Mouse (Mus musculus): ENCODE results near the gene Zdhhc14.

Gene Zdhhc14

DNA sequence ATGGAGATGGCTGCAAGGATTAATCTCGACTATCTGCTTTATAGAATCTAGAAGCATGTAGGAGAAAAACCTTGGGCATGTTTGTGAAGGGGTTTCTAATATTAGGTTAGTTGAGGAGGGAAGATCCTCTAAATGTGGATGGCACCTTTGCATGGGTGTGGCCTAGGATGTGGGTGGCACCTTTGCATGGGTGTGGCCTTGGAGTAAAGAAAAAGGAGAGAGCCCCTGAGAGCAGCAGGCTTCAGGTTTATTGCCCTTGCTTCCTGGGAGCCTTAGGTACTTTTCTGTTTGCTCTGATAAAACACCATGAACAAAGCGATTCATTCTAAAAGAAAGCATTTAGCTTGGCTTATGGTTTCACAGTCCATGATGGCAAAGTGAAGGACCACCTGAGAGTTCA is 62.2 kb downstream of the Zdhhc14 start:
- DNase-seq (ENCODE audit: low spot score): no peak

- no peak for DNase-seq (ENCODE audit: low spot score)
These were observed 64.2 kb downstream of the Zdhhc14 start for GRCm38 (mm10) chr17:5556568-5556967.

- DNase-seq (ENCODE audit: low spot score): no peak
These were observed 67.9 kb downstream of the Zdhhc14 start for GRCm38 (mm10) chr17:5560212-5560611.

- DNase-seq (ENCODE audit: low spot score): no peak
These were observed 70.8 kb downstream of the Zdhhc14 start for GRCm38 (mm10) chr17:5563108-5563507.

- no peak for DNase-seq (ENCODE audit: low spot score)
These were observed 73.6 kb downstream of the Zdhhc14 start for GRCm38 (mm10) chr17:5566006-5566405.

DNA sequence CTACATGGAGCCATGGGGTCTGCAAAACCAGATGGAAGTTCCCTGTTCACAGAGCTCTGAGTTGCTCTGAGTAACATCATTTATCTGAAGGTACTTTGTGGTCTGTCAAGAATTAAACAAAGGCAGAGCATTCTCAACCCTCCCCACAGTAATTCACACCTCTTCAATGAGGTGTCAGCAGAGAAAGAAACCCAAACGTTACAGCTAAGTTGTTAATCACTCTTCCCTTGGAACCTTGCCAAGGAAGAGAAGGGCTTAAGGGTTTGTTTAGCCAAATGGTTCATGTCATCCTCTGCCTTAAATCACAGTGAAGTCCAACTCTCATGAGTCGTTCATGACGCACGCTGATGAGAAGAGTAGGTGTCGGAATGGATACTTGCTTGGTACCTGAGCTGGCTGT is 75.6 kb downstream of the Zdhhc14 start:
- no peak for DNase-seq (ENCODE audit: low spot score)

DNA sequence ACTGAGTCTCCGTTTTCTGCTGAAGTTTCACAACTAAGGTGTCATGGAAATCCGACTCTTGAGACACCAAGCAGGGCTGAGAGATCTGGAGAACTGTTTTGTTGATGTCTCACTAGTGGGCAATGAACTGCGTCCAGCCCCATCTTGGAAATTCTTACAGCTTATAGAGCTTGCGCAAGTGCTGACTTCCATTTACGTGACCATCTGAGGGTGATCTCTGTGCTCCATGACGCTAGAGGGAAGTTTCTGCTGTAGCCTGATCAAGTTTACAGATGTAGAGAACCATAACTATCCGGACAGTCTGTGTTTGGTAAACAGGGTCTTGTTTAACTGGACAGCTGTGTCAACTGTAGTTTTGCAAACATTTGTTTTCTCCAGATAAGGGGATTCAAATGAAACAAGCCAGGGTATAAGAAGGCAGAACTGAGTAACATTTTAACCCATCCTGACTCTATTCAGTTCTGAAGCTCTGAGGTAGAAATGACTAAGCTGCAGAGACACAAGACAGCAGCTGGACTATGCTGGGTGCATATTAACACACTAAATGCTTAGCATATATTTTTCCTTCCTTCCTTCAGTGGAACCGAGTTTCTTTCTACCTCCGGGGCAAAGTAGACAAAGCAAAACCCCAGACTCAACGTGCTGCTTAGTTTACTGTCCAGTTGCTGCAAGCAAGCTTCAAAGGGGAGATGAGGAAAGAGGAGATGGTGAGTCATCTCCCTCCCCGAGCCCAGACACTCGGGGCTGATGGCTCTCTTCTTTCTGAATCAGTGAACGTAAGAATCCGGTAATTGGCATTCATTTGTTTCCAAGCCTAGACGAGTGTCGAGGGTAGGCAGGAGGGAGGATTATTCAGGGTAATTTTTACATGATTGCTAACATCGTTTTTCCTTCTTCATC is 77.0 kb downstream of the Zdhhc14 start:
- DNase-seq (ENCODE audit: low spot score): no peak

DNA sequence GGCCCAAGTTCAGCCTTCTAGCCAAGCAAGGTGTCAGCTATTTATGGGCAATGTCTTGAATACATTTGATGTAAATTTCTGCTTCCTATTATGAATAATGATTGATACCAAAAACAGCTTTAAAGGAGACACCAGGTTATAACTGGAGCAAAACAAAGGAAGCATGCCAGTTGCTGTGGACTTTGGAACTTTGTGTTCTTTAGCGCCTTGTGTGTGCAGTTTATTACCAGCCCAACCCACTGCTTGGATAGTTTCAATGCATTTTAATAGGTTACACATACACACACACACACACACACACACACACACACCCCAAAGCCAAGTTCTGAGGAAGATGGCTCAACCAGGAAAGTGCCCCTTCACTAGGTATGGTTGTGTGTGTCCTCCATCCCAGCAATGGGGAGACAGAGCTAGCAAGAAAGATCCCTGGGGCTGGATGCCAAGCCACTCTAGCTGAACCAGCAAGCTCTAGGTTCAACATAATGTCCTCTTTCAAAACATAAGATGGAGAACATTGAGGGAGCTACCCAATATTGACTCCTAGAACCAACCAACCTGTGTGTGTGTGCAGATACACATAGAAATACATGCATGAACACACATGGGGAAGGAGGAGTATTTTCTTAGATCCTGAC is 79.9 kb downstream of the Zdhhc14 start:
- no peak for DNase-seq (ENCODE audit: low spot score)

GRCm38 (mm10) chr17:5572745-5573420 is 80.5 kb downstream of the Zdhhc14 start:
- DNase-seq (ENCODE audit: low spot score): no peak

DNA sequence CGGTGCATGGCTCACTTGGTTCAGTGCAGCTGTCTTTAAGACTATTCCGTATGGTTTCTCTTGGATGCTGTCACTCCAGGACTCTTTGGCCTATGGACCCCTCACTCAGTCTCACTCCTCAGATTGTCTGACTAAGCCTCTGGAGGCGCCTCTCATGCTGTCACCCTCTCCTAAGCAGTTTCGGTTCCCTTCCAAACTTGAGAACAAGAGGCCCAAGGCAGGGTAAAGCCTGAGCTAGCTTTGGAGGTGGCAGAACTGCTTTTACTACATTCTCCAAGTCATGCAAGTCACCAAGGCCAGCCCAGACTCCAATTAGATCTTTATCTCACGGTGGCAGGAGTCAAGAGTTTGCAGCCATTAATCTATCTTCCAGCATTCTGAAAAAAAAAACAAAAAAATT is 82.3 kb downstream of the Zdhhc14 start:
- DNase-seq (ENCODE audit: low spot score): no peak

DNA sequence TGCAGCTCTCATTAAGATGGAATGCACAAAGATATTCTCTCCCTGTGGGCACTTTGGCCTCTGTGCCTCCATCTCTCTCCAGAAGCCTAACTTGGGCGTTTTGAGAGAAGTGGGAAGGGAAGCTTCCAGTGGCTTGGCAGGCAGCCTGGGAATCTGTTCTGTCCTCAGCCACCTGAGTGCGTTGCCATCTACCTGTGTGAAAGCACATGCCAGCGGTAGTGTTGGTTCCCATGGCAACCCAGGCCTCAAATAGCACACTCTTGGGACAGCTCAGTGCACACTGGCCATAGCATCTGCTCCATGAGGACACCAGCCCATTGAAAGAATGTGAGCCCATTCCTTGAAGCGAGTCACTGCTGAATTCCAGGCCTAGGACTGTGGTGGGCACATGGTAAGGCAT is 83.2 kb downstream of the Zdhhc14 start:
- DNase-seq (ENCODE audit: low spot score): no peak

- DNase-seq (ENCODE audit: low spot score): no peak
These were observed 89.9 kb downstream of the Zdhhc14 start for GRCm38 (mm10) chr17:5582232-5582631.

DNA sequence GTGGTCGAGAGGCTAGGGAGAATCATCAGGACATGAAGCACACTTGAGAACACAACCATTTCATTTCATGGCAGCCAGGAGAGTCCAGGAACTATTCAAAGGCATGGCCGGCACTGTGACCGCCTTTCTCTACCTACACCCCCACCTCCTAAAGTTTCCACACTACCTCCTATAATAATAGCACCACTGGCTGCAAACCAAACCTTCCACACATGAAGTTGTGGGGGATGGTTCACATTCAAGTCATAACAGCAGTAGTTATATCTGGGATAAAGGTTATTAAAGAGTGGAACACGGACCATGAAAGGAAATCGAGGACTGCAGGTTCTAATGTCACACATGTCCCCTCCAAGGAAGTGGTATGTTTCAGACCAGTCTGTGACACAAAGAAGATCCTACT is 90.6 kb downstream of the Zdhhc14 start:
- no peak for DNase-seq (ENCODE audit: low spot score)

DNA sequence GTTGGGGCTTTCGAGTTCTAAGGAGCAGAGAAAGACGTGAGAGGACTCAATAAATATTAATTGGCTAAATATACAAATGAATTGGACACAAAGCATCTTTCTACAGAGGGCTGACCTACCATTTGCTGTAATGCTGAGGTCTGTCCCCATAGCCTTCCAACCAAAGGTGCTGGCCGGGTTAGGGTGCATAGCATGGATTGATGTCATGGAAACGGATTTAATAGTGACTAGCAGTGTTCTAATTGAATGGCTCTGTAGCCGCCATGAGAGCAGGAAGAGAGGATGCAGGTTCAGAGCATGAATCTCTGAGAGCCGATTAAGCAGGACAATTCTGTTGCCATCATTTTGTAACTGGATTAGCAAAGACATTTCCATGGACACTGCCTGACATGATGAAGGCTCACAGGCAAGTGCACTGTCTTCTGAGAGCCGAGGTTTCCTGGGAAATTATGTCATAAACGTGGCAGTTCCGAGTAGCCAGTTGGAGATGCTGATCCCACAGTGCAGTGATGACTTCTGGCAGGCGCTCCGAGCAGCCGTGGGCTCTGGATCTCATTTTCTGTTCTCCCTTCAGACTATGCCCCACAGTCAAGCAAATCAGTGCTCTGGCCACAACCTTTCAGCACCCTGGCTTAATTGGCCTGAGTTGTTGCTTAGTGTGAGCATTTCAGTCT is 91.3 kb downstream of the Zdhhc14 start:
- no peak for DNase-seq (ENCODE audit: low spot score)

- DNase-seq (ENCODE audit: low spot score): no peak
These were observed 99.3 kb downstream of the Zdhhc14 start for GRCm38 (mm10) chr17:5591604-5592209.

DNA sequence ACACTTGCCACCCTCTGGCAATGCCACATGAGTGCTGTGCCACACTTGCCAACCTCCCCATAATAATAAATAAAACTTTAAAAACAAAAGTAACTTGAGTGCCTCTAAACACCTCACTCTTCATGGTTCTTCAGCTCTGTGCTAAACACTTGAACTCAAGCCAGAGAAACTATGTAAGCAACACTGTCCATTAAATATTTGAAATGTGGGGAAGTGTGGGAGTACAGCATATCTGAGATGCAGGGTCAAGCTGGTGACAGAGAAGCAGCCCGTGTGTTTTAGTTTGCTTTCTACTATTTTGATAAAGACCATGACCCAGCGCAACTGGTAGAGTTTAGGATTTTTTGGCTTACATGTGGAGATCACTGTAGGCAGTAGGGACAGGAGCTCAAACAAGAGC is 100.7 kb downstream of the Zdhhc14 start:
- no peak for DNase-seq (ENCODE audit: low spot score)

DNA sequence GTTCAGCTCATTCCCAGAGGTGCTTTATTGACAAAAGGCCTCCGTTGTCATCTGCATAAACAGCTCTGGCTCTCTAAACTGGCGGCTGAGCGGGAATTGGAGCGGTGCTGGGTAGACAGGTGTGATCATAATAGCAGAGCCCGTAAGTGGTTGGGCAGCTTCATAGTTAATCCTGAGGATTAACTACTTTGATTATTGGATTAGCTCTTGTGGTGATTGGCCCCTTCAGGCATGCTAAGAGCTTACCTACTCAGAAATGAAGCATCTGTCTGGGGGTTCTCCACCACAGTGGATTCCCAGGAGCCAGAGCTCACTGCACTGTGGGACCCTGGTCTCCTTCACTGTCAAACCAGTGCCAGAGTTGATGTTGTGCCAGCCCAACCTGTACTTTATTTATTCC is 102.7 kb downstream of the Zdhhc14 start:
- no peak for DNase-seq (ENCODE audit: low spot score)

DNA sequence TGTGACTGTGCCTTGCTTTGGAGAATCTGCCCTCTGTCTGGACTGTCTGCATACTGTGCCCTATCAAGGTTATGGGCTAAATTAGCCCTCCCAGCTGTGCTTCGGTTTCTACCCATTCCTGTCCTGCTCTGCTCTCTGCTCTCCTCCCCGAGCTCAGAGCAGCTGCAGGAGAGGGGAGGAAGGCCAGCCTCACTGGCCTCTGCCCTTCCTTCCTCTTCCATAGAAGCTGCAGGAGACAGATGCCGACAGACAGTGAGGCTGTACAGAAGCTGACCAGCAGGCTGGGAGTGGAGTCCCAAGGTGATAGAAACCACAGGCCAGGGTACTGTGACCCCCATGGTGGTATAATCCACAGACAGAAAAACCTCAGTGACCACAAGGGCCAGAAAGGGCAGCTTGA is 104.1 kb downstream of the Zdhhc14 start:
- no peak for DNase-seq (ENCODE audit: low spot score)

DNA sequence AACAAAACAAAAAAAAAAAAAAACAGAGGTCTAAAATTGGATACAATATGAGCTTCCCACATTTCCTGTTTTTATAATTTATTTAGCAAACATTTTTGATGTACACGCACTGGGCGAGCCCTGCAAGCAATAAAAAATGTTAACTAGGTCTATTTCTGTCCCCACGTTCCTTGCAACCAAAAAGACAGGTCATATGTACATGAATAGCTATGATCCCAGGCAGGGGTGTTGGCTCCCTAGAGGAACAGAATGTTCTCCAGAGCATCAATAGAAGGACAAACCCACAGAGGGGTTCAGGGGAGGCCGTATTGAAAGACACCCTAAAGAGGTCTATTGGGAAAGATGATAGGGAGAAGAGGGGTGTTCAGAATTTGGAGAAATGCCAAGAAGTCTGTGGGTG is 106.6 kb downstream of the Zdhhc14 start:
- DNase-seq (ENCODE audit: low spot score): no peak

DNA sequence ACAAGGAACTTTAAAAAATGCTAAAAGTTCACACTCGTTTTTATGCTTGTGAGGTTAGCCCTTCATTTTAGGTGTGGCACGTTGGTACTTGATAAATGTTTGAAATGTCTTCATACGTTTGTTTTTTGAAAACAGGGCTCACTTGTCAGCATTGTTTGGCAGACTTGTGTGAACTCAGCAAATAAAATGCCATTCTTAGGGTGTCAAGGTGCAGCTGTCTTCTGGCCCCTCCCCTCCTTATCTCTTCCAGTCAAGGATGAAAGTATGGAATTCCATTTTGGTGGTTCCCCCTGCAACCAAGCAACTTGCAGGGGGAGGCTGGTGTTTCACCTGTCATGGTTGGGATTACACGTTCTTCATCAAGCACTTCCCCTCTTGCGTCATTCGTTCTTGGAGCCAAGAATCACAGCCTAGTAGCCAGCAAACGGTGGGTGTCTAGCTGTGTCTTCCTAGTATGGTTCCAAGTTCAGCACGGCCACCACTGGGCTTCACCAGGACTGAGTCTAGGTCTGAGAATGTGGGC is 108.2 kb downstream of the Zdhhc14 start:
- DNase-seq (ENCODE audit: low spot score): no peak

GRCm38 (mm10) chr17:5601953-5602352 is 109.6 kb downstream of the Zdhhc14 start:
- DNase-seq (ENCODE audit: low spot score): no peak

DNA sequence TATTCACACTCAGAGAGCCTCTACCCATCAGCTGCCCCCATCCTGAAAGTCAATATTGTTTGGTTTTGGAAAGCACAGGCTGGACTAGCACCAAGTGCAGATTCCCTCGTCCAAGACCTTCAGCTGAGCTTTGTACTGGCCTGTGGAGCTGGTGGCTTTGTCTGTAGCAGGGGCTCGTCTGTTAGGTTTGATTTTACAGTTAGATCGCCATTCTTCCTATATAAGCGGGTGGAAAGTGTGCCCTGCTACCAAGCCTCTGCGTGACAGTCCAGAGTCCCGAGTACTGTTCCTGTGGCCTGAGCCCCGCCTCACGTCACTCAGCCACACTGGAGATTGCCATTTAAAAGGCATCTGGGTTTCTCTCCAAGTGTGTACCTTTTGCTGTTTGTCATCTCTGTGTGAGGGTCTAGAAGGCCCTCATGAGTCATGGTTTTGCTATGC is 113.8 kb downstream of the Zdhhc14 start:
- DNase-seq (ENCODE audit: low spot score): no peak

Data from testis, postnatal 10 days (tissue).